Mouse (Mus musculus) thymus, postnatal 36 days (tissue): ENCODE measurements around the gene Kitl.

ENCODE experiments used
- DNase-seq, 2 experiments: peaks; one replicate each; pipeline ENCODE4 v3.0.0; 2022; ENCODE audit warnings: mixed read lengths in 2 of 2

Gene Kitl

GRCm38 (mm10) chr10:100127837-100128743 lies 112.7 kb downstream of the Kitl start:
- no peak for DNase-seq

GRCm38 (mm10) chr10:100131657-100132056 lies 116.2 kb downstream of the Kitl start:
- no peak for DNase-seq

GRCm38 (mm10) chr10:100132304-100132703 lies 116.9 kb downstream of the Kitl start:
- no peak for DNase-seq

GRCm38 (mm10) chr10:100138552-100138951 lies 123.1 kb downstream of the Kitl start:
- DNase-seq = no peak

GRCm38 (mm10) chr10:100148123-100148522 lies 132.7 kb downstream of the Kitl start:
- DNase-seq = no peak
